Mouse (Mus musculus) spleen, postnatal 4 days (tissue): ENCODE measurements around the gene Suv39h1.
A peak's percentile ranks its signal among the peaks of the same experiment; 100 is the strongest.

Experiments
- DNase-seq, 2 experiments: peaks; one replicate each; pipeline ENCODE4 v3.0.0; 2022; ENCODE audit warnings: low spot score in 2 of 2

The Suv39h1 gene

DNA sequence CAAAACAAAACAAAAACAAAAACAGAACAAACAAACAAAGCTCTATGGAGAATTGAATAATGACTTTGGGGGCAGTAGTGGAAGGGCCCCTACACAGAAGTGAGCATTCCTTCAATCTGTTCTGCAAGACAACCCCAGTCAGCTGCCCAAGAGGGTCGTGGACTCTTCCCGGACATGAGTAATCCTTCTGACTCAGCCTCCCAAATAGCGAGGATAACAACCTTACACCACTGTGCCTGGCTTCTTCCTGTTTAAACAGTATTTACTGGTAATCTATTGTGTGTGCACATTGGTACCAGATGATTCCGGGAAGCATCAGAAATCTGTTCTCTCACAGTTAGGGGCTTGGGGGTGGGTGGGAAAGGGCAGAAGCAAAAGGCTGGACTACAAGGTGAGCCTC, 47.7 kb downstream of the Suv39h1 start:
- DNase-seq = no peak

GRCm38 (mm10) chrX:8024795-8025194, 49.8 kb downstream of the Suv39h1 start:
- no peak for DNase-seq

DNA sequence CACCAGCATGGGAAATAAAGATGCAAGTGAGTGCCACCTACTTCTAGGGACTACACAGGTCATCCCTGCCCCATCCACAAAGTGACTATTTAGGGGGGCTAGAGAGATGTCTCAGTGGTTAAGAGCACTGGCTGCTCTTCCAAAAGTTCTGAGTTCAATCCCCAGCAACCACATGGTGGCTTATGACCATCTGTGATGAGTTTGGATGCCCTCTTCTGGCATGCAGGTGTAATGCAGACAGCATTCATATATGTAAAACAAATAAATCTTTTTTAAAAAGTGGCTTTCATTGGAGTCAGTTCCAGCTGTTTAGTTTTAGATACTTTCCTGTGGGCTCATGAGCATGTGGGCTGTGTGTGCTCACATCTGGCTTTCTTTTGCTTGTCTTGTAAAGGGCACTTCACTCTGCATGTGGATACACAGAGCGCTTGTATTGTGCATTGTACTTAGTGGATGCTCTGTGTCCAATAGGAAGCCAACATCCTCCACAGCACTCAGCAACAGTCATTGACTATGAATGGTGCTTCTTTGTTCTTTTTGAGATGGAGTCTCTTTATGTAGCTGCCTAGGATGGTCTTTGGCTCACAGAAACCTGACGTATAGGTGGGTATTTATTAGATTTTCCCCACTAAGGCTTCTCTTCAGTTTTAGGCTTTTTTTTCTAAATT, 54.3 kb downstream of the Suv39h1 start:
- no peak for DNase-seq

DNA sequence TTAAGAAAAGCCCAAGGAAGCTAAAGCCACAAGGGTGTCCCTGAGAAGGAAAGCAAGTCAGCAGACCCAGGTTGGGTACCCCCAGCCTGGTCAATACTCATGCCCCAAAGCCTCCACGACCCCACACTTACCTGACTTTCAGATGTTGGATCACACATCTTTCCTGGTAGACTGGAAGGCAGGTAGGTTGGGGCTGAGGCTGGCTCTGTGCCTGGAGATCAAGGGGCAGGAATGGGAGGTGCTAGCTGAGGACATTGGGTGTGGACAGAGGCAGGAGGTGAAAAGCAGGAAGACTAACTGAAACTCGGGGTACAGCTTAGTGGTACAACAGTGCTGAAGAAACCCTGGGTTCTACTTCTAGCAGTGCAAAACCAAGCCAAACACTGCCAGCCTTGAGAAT, 56.3 kb downstream of the Suv39h1 start, which contains the start of gene Glod5:
TSS of gene Glod5 (minus strand) at position 207 of the 400 bp plus-strand sequence.
- no peak for DNase-seq

DNA sequence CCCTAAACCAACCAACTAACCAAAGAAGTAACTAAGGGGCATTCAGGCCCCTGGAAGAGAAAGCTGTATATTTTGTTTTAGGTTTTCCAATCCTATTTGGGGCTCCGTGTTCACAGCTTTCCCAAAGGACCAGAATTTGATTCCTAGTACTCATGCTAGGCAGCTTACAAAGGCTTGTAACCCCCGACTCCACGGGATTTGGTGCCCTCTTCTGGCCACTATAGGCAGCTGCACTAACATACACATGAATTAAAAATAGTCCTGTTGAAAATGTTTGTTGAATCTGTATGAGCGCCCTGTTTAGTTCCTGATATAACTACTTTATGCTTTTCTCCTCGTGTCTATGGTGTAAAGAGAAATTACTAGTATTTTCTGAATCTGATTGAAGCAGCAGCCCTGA, 57.4 kb downstream of the Suv39h1 start:
- DNase-seq = peak; percentile 22 to 69

- peak; percentile 18 to 62 for DNase-seq
Observed at GRCm38 (mm10) chrX:8015675-8016074, 58.9 kb downstream of the Suv39h1 start.

DNA sequence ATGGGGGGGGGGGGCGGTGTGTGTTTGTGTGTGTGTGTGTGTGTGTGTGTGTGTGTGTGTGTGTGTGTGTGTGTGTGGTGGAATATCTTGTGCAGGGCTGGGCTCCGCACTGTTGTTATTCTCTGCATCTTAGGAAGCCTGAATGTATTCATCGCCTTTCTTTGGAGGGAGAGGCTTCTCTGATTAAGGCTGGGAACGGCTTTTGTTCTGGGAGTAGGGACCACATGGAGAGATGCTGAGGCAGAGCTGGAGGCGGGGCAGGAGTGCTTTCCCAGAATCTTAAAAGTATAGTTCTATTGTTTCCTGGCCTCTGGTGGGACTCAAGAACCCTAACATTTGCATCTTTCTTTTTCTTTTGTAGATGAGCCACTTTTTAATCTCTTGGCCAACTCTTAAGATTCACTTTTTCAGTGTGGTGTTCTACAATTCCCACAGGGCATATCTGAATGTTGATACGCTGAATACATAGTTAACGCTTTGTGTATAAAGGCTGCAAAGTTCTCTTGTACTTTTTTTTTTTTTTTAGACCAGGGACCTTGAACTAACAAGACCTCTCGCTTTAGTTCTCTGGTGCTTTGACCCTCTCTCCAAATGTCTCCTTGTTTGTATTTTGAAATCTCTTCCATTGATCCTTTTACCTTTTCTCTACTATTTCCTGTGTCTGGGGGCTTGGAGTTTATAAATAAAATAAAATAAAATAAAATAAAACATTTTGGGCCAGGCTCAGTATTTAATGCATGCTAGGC, 60.8 kb downstream of the Suv39h1 start:
- DNase-seq = no peak

- DNase-seq = no peak
Observed at GRCm38 (mm10) chrX:8013157-8013556, 61.4 kb downstream of the Suv39h1 start.
